Mouse (Mus musculus): ENCODE measurements around the gene Epb41l1.

DNA sequence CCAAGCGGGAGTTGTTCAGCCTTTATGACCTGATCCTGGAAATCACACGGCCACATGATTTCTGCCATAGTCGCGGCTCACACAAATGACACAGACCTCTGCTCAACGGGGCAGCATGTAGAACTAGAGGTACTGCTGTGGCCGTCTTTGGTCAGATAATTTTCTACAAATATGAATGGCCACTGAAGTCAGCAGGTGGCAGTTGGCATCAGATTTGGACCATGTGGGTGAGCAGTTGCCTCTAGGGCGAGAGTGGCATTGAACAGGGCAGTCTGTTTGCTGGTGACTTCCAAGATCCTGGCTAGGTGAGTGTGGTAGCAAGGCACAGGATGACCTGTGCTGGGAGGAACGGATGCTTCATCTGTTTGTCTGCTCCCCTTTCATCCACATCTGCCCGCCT, 168.8 kb downstream of the Epb41l1 start:
- TF ChIP-seq GATA1 (IDR thresholded peaks at IDR 0.05; ENCODE audit: borderline replicate concordance, low read length) (no peak), FLI1 (IDR thresholded peaks at IDR 0.05; ENCODE audit: low read length) (no peak)

Measured in megakaryocyte, embryonic 14.5 days (primary cell).